Mouse (Mus musculus): ENCODE results near the gene Arpc5l.

DNA sequence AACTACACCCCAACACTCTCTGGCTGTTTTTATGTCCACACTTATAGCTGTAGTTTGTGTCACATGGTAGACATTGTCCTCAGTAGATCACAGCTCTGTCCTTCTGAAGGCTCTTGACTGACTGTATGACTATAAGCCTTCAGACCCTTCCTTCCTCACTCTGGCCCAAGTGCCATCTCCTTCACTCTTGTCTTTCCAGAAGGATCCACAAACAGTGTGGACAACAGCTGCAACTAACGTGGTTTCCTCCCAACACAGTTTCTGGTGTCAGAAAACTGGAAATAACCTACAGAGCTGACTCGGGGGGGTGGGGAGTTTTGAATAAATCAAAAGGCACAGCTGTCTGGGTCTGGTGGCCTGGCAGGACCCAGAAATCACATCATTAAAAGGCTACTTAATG lies 49.1 kb upstream of the Arpc5l start:
- TF ChIP-seq GATA1 (IDR thresholded peaks at IDR 0.05; ENCODE audit: low read length) (no peak), TAL1 (IDR thresholded peaks at IDR 0.05; ENCODE audit: low read length) (no peak)
